Mouse (Mus musculus) frontal cortex, postnatal 25 days (tissue): ENCODE measurements around the gene Exoc7.

Source experiments
- DNase-seq, 2 experiments: peaks; one replicate each; pipeline ENCODE4 v3.0.0; 2022; ENCODE audit warnings: low spot score in 2 of 2

Gene Exoc7

DNA sequence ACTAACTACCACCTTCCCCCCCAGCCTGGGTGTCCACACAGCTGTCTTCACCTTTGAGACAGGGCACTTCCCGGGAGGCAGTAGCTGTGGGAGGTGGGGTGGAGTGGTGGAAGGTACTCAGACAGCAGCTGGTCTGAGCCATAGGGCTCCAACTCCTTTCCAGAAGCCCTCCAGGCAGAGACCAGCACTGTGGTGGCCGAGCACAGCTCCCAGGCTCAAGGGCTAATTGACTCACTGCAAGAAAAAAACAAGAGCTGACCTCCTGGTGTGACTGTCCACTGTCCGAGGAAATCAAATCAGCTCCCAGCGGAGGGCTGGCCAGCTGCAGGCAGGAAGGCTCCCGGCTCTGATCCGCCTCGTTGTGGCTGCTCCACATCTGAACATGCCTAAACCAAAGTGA lies 67.2 kb downstream of the Exoc7 start:
- no peak for DNase-seq
